Mouse (Mus musculus): ENCODE data around the gene Zfc3h1. TPM values are rescaled to one million over a fixed set of nuclear protein-coding genes. Genes with fewer than 3 reads are reported as not detected.

The Zfc3h1 gene
- polyA plus RNA-seq, 1 experiment from 2014 or later: 6.5 TPM

DNA sequence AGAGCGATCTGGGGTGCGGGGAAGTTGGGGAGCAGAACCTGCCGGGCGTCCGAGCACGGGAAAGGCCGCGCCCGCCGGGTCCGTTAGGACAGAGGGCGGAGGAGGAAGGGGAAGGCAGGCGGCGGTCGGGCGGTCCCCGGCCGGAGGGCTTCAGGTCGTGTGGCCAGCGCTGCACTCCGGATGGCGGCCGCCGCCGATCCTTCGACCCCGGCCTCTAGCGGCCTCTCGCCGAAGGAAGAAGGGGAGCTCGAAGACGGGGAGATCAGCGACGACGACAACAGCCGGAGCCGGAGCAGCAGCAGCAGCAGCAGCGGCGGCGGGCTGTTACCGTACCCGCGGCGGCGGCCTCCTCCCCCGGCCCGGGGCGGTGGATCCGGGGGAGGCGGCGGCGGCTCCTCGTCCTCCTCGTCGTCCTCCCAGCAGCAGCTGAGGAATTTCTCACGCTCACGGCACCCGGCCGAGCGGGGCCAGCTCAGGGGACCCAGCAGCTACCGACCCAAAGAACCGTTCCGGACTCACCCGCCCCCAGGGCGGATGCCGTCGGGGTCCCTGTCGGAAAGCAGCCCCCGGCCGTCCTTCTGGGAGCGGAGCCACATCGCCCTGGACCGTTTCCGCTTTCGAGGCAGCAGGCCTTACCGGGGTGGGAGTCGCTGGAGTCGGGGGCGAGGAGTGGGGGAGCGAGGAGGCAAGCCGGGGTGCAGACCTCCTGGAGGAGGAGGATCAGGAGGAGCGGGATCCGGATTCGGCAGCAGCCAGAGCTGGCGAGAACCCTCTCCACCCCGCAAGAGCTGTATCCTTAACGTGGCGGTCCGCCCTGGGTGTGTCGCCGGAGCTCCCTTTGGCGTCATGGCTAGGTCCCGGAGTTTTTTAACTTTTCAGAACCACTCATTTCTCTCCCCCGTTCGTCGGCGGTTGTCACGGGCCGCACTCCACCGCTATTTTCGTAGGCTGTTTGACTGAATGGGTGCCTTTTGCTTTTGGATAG, 551 bp downstream of the Zfc3h1 start:
- Histone ChIP-seq H3K4me2 (peak overlapping the region; percentile 76), H3K4me1 (replicated peaks) (peaks cover 39% of the 10 kb centered on the region), H3K27ac (replicated peaks) (peak overlapping the region; percentile 99), H3K36me3 (replicated peaks) (peaks cover 22% of the 10 kb centered on the region), H3K4me3 (replicated peaks) (peak overlapping the region; percentile 98), H3K9ac (peak overlapping the region; percentile 96), H3K27me3 (no peaks in the 10 kb centered on the region), H3K9me3 (replicated peaks) (no peaks in the 10 kb centered on the region)
- ATAC-seq (ENCODE audit: insufficient read depth): peak; percentile 41
- WGBS (ENCODE audit: insufficient replicate concordance): under 1% methylated on average over 90 of the region's 101 CpGs

DNA sequence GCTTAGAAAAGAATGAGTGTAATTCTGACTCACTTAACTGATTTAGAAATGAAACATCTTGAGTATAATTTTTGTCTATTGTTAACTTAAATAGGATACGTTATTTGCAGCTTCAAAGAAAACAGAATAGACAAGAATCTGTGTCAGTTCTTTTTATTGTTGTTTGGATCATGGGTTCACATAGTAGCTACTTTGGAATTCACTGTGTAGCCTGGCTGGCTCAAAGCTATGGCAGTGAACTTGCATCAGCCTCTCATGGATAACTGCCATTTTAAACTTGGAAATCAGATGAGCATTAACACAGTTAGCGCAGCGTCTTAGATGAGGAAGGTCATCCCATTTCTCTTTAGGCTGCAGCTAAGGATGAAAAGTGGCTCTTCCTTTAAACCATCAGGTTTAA, 3.1 kb downstream of the Zfc3h1 start:
- Histone ChIP-seq H3K9me3 (replicated peaks) (no peaks in the 10 kb centered on the region), H3K4me1 (replicated peaks) (peaks cover 29% of the 10 kb centered on the region), H3K9ac (no peak overlapping the region), H3K4me3 (replicated peaks) (no peak overlapping the region), H3K4me2 (peak overlapping the region; percentile 46; the same call in 1 of the 2 replicates), H3K36me3 (replicated peaks) (peaks cover 36% of the 10 kb centered on the region), H3K27ac (replicated peaks) (no peak overlapping the region), H3K27me3 (no peaks in the 10 kb centered on the region)
- WGBS (ENCODE audit: insufficient replicate concordance): 86% methylated on average over 3 of the region's 3 CpGs
- ATAC-seq (ENCODE audit: insufficient read depth): no peak

GRCm38 (mm10) chr10:115391076-115391475, 6.3 kb downstream of the Zfc3h1 start:
- H3K4me1 ChIP-seq (replicated peaks): peaks cover 24% of the 10 kb centered on the region
- WGBS (ENCODE audit: insufficient replicate concordance): 78% methylated on average over 4 of the region's 4 CpGs
- H3K27me3 ChIP-seq: no peaks in the 10 kb centered on the region
- no peak overlapping the region for H3K9ac ChIP-seq
- H3K27ac ChIP-seq (replicated peaks): no peak overlapping the region
- H3K4me2 ChIP-seq: 0 out of 2 replicates have a peak overlapping the region, but pooled peaks have one; percentile 0
- H3K9me3 ChIP-seq (replicated peaks): no peaks in the 10 kb centered on the region
- H3K4me3 ChIP-seq (replicated peaks): no peak overlapping the region
- H3K36me3 ChIP-seq (replicated peaks): peaks cover 62% of the 10 kb centered on the region
- ATAC-seq (ENCODE audit: insufficient read depth): no peak

DNA sequence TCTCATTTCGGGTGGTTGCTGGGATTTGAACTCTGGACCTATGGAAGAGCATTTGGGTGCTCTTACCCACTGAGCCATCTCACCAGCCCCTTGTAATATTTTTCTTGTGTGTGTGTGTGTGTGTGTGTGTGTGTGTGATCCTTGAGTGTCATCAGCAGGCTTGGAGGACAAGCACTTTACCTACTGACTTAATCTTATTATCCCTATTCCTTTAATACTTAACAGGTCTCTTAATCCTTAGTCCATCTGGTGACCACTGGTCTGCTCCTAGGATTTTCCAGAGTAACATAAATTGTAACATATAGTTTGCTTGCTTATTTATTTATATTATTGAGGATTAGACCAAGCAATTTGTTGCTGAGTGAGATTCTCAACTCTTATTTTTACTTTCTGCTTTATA, 7.1 kb downstream of the Zfc3h1 start:
- no peak overlapping the region for H3K4me2 ChIP-seq
- peaks cover 62% of the 10 kb centered on the region for H3K36me3 ChIP-seq (replicated peaks)
- H3K9me3 ChIP-seq (replicated peaks): no peaks in the 10 kb centered on the region
- WGBS (ENCODE audit: insufficient replicate concordance): 83% methylated on average over 1 of the region's 1 CpGs
- no peak for ATAC-seq (ENCODE audit: insufficient read depth)
- no peak overlapping the region for H3K27ac ChIP-seq (replicated peaks)
- no peak overlapping the region for H3K9ac ChIP-seq
- no peak overlapping the region for H3K4me3 ChIP-seq (replicated peaks)
- H3K27me3 ChIP-seq: no peaks in the 10 kb centered on the region
- H3K4me1 ChIP-seq (replicated peaks): peaks cover 22% of the 10 kb centered on the region

DNA sequence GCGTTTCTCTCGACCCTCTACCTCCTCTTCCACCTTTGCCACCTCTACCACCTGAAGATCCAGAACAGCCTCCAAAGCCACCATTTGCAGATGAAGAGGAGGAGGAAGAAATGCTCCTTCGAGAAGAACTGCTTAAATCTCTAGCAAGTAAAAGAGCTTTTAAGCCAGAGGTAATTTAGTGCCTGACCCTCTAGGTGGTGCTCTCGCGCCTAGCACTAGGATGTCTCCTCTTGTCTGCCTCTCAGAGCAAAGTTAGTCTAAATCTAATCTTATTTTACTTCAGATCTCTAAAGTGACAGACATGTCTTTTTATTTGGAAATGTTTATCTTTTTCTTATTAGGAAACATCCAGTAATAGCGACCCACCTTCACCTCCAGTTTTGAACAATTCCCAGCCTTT, 21.6 kb downstream of the Zfc3h1 start:
- 68% methylated on average over 6 of the region's 6 CpGs for WGBS (ENCODE audit: insufficient replicate concordance)
- Histone ChIP-seq H3K9ac (no peak overlapping the region), H3K4me2 (no peak overlapping the region), H3K27me3 (no peaks in the 10 kb centered on the region), H3K36me3 (replicated peaks) (peaks cover 77% of the 10 kb centered on the region), H3K4me1 (replicated peaks) (no peaks in the 10 kb centered on the region), H3K27ac (replicated peaks) (no peak overlapping the region), H3K9me3 (replicated peaks) (no peaks in the 10 kb centered on the region), H3K4me3 (replicated peaks) (no peak overlapping the region)
- ATAC-seq (ENCODE audit: insufficient read depth): no peak

DNA sequence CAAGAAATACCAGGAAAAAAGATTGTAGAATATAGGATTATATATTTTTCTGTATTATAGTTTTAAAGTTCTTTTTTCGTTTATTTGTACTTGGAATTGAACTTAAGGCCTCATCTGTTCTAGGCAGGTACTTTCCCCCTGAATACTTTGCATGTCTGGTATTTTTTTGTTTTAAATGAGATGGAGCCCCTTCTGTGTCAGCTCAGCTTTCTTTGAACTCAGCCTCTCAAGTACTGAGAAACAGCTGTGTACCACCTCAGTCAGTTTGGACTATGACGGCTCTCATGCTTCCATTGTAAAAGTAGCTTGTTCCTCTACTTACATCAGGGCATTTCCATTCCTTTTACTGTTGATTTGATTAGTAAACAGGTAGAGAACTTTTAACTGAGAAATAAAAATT, 28.7 kb downstream of the Zfc3h1 start:
- no peak overlapping the region for H3K4me3 ChIP-seq (replicated peaks)
- no peak overlapping the region for H3K27ac ChIP-seq (replicated peaks)
- H3K4me1 ChIP-seq (replicated peaks): no peaks in the 10 kb centered on the region
- no peak overlapping the region for H3K4me2 ChIP-seq
- H3K27me3 ChIP-seq: no peaks in the 10 kb centered on the region
- WGBS (ENCODE audit: insufficient replicate concordance): 78% methylated on average over 2 of the region's 2 CpGs
- H3K9ac ChIP-seq: no peak overlapping the region
- H3K9me3 ChIP-seq (replicated peaks): no peaks in the 10 kb centered on the region
- no peak for ATAC-seq (ENCODE audit: insufficient read depth)
- peaks cover 88% of the 10 kb centered on the region for H3K36me3 ChIP-seq (replicated peaks)

DNA sequence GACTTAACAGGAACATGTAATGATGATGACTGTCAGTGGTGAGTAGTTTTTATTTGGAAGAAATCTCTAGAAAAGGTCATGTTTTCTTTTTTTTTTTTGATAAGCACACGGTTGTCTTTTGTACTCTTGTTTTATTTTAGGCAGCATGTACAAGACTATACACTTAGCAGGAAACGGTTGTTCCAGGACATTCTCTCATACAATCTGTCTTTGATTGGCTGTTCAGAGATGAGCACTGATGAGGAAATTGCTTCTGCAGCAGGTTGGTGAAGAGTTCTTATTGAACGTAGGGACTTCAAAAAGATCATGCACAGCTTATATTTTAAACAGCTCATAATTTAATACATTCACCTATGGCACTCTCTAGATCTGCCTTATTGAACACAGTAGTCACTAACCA, 29.3 kb downstream of the Zfc3h1 start:
- Histone ChIP-seq H3K9ac (no peak overlapping the region), H3K36me3 (replicated peaks) (peaks cover 89% of the 10 kb centered on the region), H3K4me1 (replicated peaks) (no peaks in the 10 kb centered on the region), H3K27me3 (no peaks in the 10 kb centered on the region), H3K9me3 (replicated peaks) (no peaks in the 10 kb centered on the region), H3K27ac (replicated peaks) (no peak overlapping the region), H3K4me2 (no peak overlapping the region), H3K4me3 (replicated peaks) (no peak overlapping the region)
- no peak for ATAC-seq (ENCODE audit: insufficient read depth)
- WGBS (ENCODE audit: insufficient replicate concordance): 78% methylated on average over 3 of the region's 3 CpGs

DNA sequence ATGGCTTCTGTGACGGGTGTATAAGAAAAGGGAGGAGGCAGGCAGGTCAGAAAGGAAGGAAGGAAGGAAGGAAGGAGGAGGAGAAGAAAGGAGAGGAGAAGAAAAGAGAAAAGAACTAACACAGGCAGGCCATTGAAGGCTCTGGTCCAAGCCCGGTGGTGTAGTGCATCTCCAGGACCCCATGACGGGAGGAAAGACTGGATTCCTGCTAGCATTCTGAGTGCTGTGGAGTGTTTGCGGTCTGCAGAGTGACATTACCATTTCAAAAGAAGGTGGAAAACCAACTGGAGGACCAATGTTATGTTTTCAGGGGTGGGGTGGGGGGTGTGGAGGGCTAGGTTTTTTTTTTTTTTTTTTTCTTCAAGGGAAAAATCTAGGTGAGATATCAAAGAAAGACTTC, 37.2 kb downstream of the Zfc3h1 start:
- Histone ChIP-seq H3K4me3 (replicated peaks) (no peak overlapping the region), H3K27ac (replicated peaks) (no peak overlapping the region), H3K9me3 (replicated peaks) (no peaks in the 10 kb centered on the region), H3K9ac (no peak overlapping the region), H3K27me3 (no peaks in the 10 kb centered on the region), H3K36me3 (replicated peaks) (peaks cover 78% of the 10 kb centered on the region), H3K4me1 (replicated peaks) (no peaks in the 10 kb centered on the region), H3K4me2 (no peak overlapping the region)
- WGBS (ENCODE audit: insufficient replicate concordance): 83% methylated on average over 4 of the region's 4 CpGs
- no peak for ATAC-seq (ENCODE audit: insufficient read depth)

DNA sequence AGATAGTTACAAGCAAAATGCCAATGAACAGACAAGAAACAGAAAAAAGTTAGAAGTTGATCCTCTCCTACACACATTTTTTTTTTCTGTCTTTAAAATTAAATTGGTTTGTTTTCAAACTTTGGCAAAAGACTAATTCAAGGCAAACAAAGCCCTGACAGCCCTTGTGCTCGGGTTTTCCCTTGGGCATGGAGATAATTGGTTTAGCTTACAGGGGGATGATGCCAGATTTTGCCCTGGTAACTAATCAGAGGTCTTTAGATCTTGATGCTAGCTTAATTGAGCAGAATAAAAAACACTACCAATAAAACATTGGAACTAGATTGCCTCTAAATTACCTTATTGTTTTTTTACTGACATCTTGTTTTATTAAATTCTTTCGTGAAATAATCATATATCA, 40.6 kb downstream of the Zfc3h1 start:
- no peak overlapping the region for H3K27ac ChIP-seq (replicated peaks)
- H3K4me3 ChIP-seq (replicated peaks): no peak overlapping the region
- no peaks in the 10 kb centered on the region for H3K9me3 ChIP-seq (replicated peaks)
- no peak overlapping the region for H3K9ac ChIP-seq
- no peak for ATAC-seq (ENCODE audit: insufficient read depth)
- H3K27me3 ChIP-seq: no peaks in the 10 kb centered on the region
- 79% methylated on average over 2 of the region's 2 CpGs for WGBS (ENCODE audit: insufficient replicate concordance)
- H3K36me3 ChIP-seq (replicated peaks): peaks cover 80% of the 10 kb centered on the region
- no peaks in the 10 kb centered on the region for H3K4me1 ChIP-seq (replicated peaks)
- H3K4me2 ChIP-seq: no peak overlapping the region

DNA sequence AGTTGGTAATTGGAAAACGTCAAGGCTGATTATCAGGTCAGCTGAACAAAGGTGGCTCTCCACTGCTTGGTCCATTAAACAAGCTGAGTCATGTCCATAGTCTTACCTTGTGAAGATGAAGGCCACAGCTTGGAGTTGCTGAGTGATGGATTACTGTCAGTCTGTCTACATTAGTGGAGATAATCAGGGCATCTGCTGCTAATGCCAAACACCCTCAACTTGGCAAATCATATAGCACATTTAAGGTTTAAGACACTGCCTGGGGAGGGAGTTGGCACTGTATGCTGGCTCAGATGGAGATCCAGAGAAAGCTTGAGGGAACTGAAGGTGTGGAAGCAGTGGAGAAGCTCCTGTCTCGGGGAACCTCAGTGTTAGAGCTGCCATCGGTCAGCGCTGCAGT, 52.5 kb downstream of the Zfc3h1 start:
- Histone ChIP-seq H3K4me1 (replicated peaks) (no peaks in the 10 kb centered on the region), H3K9me3 (replicated peaks) (no peaks in the 10 kb centered on the region), H3K27ac (replicated peaks) (no peak overlapping the region), H3K4me3 (replicated peaks) (no peak overlapping the region), H3K9ac (no peak overlapping the region), H3K27me3 (no peaks in the 10 kb centered on the region), H3K4me2 (no peak overlapping the region), H3K36me3 (replicated peaks) (peaks cover 31% of the 10 kb centered on the region)
- ATAC-seq (ENCODE audit: insufficient read depth): no peak
- 79% methylated on average over 4 of the region's 4 CpGs for WGBS (ENCODE audit: insufficient replicate concordance)

DNA sequence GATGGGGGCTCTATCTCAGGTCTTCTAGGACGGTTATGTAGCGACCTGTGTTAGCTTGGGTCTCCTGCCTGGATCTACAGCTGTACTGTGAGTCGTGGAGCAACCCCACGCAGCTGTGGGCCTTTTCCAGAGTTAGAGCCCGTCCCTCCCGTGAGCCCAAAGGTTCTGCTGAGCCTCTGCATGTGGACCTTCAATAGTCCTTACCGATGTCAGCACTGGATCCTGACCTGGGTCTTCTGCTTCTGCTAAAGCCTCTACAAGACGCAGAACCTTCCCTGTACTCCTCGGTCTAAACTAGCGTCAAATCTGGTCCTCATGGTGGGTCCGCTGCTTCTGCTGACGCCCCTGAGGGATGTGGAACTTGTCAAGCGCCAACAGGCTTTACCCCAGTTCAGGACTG, 63.9 kb downstream of the Zfc3h1 start:
- Histone ChIP-seq H3K9me3 (replicated peaks) (no peaks in the 10 kb centered on the region), H3K36me3 (replicated peaks) (no peaks in the 10 kb centered on the region), H3K4me3 (replicated peaks) (no peak overlapping the region), H3K4me1 (replicated peaks) (no peaks in the 10 kb centered on the region), H3K4me2 (no peak overlapping the region), H3K27ac (replicated peaks) (no peak overlapping the region), H3K9ac (no peak overlapping the region), H3K27me3 (no peaks in the 10 kb centered on the region)
- 76% methylated on average over 13 of the region's 13 CpGs for WGBS (ENCODE audit: insufficient replicate concordance)
- no peak for ATAC-seq (ENCODE audit: insufficient read depth)
